Mouse (Mus musculus): ENCODE measurements around the gene Tmigd3.

- TF ChIP-seq CTCF (IDR thresholded peaks at IDR 0.05; ENCODE audit: low read depth, low read length) (no peak), POLR2A (IDR thresholded peaks at IDR 0.05; ENCODE audit: borderline replicate concordance, low read depth, low read length) (no peak)
Observed at GRCm38 (mm10) chr3:105824103-105824502, 46.6 kb upstream of the Tmigd3 start.

All from bone marrow macrophage, adult 2 months (primary cell).